Mouse (Mus musculus): ENCODE data around the gene Bcl7c. TPM values are rescaled to one million over a fixed set of nuclear protein-coding genes. Genes with fewer than 3 reads are reported as not detected.

Gene Bcl7c
- total and polyA plus RNA-seq, 3 experiments = 28.0 to 71.3 (median 60.5) TPM

- TF ChIP-seq SIN3A (IDR thresholded peaks at IDR 0.05; ENCODE audit: low read length) = no peak
- no peak for TF ChIP-seq TBP (conservative IDR thresholded peaks at IDR 0.05; ENCODE audit: low read depth, low read length)
- peak; percentile 84 to 86 for TF ChIP-seq CTCF (conservative IDR thresholded peaks at IDR 0.05 in 1 of 2, IDR thresholded peaks at IDR 0.05 in 1 of 2; ENCODE audit: low read depth in 2 of 2, low read length in 2 of 2)
- no peak for TF ChIP-seq USF2 (conservative IDR thresholded peaks at IDR 0.05; ENCODE audit: low read depth, low read length)
- TF ChIP-seq ZNF384 (IDR thresholded peaks at IDR 0.05; ENCODE audit: low read depth, low read length) = no peak
- no peak for TF ChIP-seq USF1 (IDR thresholded peaks at IDR 0.05; ENCODE audit: low read depth, low read length)
Observed at GRCm38 (mm10) chr7:127656946-127657345, 51.8 kb downstream of the Bcl7c start (continued).

GRCm38 (mm10) chr7:127654318-127654717, 54.4 kb downstream of the Bcl7c start:
- dilution Hi-C loops (cut with MboI; ENCODE audit: extremely low pct_ligation_motif_present, extremely low pct_unique_long_range_greater_than_20kb, low sequenced_read_pairs) (no loop called here), in situ Hi-C loops (cut with MboI; ENCODE audit: low pct_ligation_motif_present, low pct_unique_long_range_greater_than_20kb, low sequenced_read_pairs) (no loop called here)
- Histone ChIP-seq H3K4me1 (ENCODE audit: control insufficient read depth in 1 of 2, insufficient read depth in 2 of 2) (peaks cover 0 to 2% of the 10 kb centered on the region in 2 experiments; a peak in 1 of 4 replicates), H3K4me3 (replicated peaks in 1 of 3; ENCODE audit: low read depth in 2 of 3, low read length in 2 of 3, poor library complexity in 1 of 3) (no peak overlapping the region), H3K9me3 (replicated peaks; ENCODE audit: low read length) (no peaks in the 10 kb centered on the region), H3K27ac (ENCODE audit: insufficient read depth, low read depth) (no peak overlapping the region), H3K27me3 (replicated peaks) (no peaks in the 10 kb centered on the region), H3K79me2 (replicated peaks; ENCODE audit: control insufficient read depth, extremely low read depth, insufficient read depth, poor library complexity, severe bottlenecking) (no peaks in the 10 kb centered on the region), H3K4me2 (ENCODE audit: insufficient read depth, low read depth, poor library complexity, severe bottlenecking) (no peak overlapping the region), H3K36me3 (replicated peaks in 1 of 2; ENCODE audit: control insufficient read depth in 1 of 2, insufficient read depth in 1 of 2, low read length in 1 of 2) (no peaks in the 10 kb centered on the region), H3K9ac (ENCODE audit: insufficient read depth, low read depth) (no peak overlapping the region)
- no peak for DNase-seq (ENCODE audit: extremely low read depth)
- TF ChIP-seq E2F4 (IDR thresholded peaks at IDR 0.05; ENCODE audit: insufficient replicate concordance, low read depth, low read length) (no peak), ZC3H11A (IDR thresholded peaks at IDR 0.05; ENCODE audit: low read depth, low read length) (no peak), ETS1 (conservative IDR thresholded peaks at IDR 0.05; ENCODE audit: low read depth, low read length) (no peak), CHD2 (IDR thresholded peaks at IDR 0.05; ENCODE audit: low read length) (no peak), JUND (conservative IDR thresholded peaks at IDR 0.05; ENCODE audit: low read depth, low read length) (no peak), ZKSCAN1 (IDR thresholded peaks at IDR 0.05; ENCODE audit: borderline replicate concordance, low read depth, low read length) (no peak), MEF2A (IDR thresholded peaks at IDR 0.05; ENCODE audit: borderline replicate concordance, low read depth, low read length) (no peak), NRF1 (IDR thresholded peaks at IDR 0.05; ENCODE audit: low read depth, low read length) (no peak), SMC3 (IDR thresholded peaks at IDR 0.05; ENCODE audit: low read depth, low read length) (no peak), TCF12 (IDR thresholded peaks at IDR 0.05; ENCODE audit: low read depth, low read length) (no peak), POLR2A (IDR thresholded peaks at IDR 0.05; ENCODE audit: low read depth, low read length) (no peak)

- no peaks in the 10 kb centered on the region for H3K9me3 ChIP-seq (replicated peaks; ENCODE audit: low read length)
- no peak overlapping the region for H3K27ac ChIP-seq (ENCODE audit: insufficient read depth, low read depth)
- TF ChIP-seq SMC3 (IDR thresholded peaks at IDR 0.05; ENCODE audit: low read depth, low read length) (no peak), ZKSCAN1 (IDR thresholded peaks at IDR 0.05; ENCODE audit: borderline replicate concordance, low read depth, low read length) (no peak), EP300 (IDR thresholded peaks at IDR 0.05; ENCODE audit: low read length) (no peak), UBTF (IDR thresholded peaks at IDR 0.05; ENCODE audit: low read depth, low read length) (no peak), ZNF384 (IDR thresholded peaks at IDR 0.05; ENCODE audit: low read depth, low read length) (no peak), MYC (IDR thresholded peaks at IDR 0.05; ENCODE audit: low read depth, low read length) (no peak), BHLHE40 (IDR thresholded peaks at IDR 0.05; ENCODE audit: low read depth, low read length) (no peak)
- DNase-seq (ENCODE audit: extremely low read depth) = no peak
- H3K27me3 ChIP-seq (replicated peaks) = no peaks in the 10 kb centered on the region
- peaks cover 0 to 2% of the 10 kb centered on the region in 2 experiments; a peak in 1 of 4 replicates for H3K4me1 ChIP-seq (ENCODE audit: control insufficient read depth in 1 of 2, insufficient read depth in 2 of 2)
- in situ Hi-C loops (cut with MboI; ENCODE audit: low pct_ligation_motif_present, low pct_unique_long_range_greater_than_20kb, low sequenced_read_pairs) (no loop called here), dilution Hi-C loops (cut with MboI; ENCODE audit: extremely low pct_ligation_motif_present, extremely low pct_unique_long_range_greater_than_20kb, low sequenced_read_pairs) (no loop called here)
- no peaks in the 10 kb centered on the region for H3K79me2 ChIP-seq (replicated peaks; ENCODE audit: control insufficient read depth, extremely low read depth, insufficient read depth, poor library complexity, severe bottlenecking)
- no peak overlapping the region for H3K9ac ChIP-seq (ENCODE audit: insufficient read depth, low read depth)
- H3K4me2 ChIP-seq (ENCODE audit: insufficient read depth, low read depth, poor library complexity, severe bottlenecking) = no peak overlapping the region
- no peaks in the 10 kb centered on the region for H3K36me3 ChIP-seq (replicated peaks in 1 of 2; ENCODE audit: control insufficient read depth in 1 of 2, insufficient read depth in 1 of 2, low read length in 1 of 2)
- no peak overlapping the region for H3K4me3 ChIP-seq (replicated peaks in 1 of 3; ENCODE audit: low read depth in 2 of 3, low read length in 2 of 3, poor library complexity in 1 of 3)
Observed at GRCm38 (mm10) chr7:127652050-127652449, 56.7 kb downstream of the Bcl7c start.
